Mouse (Mus musculus): ENCODE measurements at regions not wholly inside any gene's neighbourhood (a gene's known extent, or its start where the extent isn't known, plus 50 kb on each side); places are given as distances from the start of the nearest gene placed in this dataset.

DNA sequence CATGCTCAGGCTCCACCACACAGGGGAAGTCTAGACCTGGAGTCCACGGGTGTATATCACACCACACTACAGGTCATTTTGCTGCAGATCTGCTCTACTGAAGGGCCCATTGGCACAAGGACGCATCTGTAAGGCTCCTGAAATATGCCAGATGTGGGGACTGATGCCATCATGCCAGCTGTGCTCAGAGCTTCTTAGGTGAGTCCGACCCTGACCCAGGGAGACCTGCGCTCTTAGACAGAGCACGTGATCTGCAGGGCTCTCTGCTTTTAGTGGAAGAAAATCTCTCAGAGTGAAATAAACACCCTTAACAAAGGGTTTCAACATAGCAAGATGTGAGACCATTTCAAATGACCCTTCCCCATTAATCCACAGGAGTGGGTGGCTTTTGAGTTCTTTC, 633.2 kb downstream of the Defb40 start:
- TF ChIP-seq POLR2A (IDR thresholded peaks at IDR 0.05; ENCODE audit: extremely low read depth, insufficient read depth, low read length), result no peak
- no peak for TF ChIP-seq CTCF (IDR thresholded peaks at IDR 0.05; ENCODE audit: extremely low read depth, insufficient read depth, low read length)

Measured in cortical plate, adult 2 months (tissue).